Mouse (Mus musculus) c-Kit-positive CD71-negative TER-119-negative erythroid progenitor cells, embryonic 14.5 days (primary cell): ENCODE data around the gene Olfr905.

Source experiments
- DNase-seq: peaks from one replicate; pipeline ENCODE4 v3.0.0-alpha.2; 2013; ENCODE audit warnings: low read depth

Gene Olfr905

DNA sequence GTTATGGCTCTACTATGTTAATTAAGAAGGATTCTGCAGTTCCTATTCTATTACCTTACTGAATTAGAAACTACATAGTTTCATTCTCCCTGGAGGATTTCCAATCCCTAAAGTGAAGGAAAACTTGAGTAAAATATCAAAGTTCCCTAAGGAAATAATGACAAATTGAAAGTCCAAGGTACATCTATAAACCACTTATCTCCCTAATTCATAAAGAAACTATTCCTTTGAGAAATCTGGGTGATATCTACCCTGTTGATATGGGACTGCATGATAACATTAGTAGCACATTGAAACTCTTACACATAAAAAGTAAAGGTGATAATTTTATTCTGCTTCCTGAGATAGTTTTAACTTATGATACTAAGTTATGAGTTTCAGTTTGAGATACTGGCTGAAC lies at the start of gene Olfr905:
Olfr905 (plus strand) TSS at position 301 of the 400 bp plus-strand sequence.
- DNase-seq, result no peak

DNA sequence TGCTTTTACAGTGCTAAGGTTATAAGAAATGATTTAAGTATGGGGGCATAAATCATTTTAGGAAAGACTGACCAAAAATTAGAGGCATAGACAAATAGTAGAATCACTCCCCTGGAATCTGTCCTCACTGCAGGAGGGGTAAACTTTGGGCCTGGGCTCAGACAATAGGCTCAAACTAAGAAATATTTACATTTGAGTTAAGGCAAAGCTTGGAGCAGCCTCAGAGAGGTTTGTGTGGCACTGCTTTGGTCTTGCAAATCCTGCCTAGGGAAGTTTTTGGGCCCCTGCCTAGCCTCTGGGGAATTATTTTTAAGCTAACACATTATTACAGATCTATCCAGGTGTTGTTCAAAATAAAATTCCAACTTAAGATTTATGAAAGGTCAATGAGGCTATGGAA lies 47.1 kb upstream of the Olfr905 start:
- no peak for DNase-seq

DNA sequence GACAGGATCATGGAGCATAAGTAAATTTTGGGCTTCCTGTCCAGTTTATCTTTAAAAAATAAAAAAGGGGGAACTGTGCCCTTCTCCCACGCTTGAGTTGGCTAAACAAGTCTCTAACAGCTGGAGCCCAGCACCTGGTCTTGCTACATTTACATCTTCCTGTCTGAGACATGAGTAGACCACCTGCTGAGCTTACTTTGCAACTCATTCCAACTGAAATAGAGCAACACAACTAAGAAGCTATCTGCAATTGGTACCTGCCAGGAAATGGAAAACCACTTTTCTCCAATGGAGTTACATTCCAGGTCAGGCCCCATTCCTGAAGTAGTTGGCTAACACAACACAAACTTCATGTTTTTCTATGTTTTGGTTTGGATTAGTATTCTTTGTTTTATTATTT lies 43.9 kb upstream of the Olfr905 start:
- no peak for DNase-seq

DNA sequence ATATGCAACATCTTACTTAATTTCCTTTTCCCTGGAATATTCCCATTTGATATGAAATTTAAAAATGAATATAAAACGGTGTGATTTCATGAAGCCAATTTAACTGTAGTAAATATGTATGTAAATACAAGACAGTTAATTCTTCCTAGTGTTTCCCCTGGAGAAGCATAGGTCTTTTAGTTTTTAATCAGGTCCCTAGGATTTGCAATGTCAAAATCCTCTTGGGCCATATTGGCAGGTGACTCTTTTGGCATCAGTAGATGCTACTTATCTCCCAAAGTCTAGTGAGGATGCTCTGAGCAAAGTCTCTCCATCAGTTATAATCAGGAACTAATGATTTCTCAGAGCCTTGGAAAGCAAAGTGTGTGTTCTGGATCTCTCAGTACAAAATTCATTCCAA lies 41.8 kb upstream of the Olfr905 start, which contains the start of gene Olfr901:
Olfr901 (plus strand) TSS at position 301 of the 400 bp plus-strand sequence.
- no peak for DNase-seq

DNA sequence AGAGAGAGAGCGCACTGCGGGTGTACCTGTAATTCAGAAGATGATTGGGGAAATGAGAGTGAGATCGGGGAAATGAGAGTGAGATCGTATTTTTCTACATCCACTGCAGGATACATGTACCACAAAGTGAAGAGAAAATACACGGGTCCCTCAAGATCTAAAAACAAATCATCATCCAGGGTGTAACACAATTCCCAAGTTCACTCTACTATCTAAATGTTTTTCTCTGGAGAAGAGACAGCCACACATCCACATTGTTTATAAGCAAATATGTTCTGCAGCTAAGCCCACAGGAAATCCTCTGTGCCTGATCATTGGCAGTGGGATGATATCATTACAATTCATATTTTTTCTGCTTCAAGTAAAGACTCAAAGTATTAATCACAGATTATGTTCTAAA lies 23.6 kb upstream of the Olfr905 start, which contains the start of gene Olfr902:
Olfr902 (plus strand) TSS at position 301 of the 400 bp plus-strand sequence.
- DNase-seq, result no peak

DNA sequence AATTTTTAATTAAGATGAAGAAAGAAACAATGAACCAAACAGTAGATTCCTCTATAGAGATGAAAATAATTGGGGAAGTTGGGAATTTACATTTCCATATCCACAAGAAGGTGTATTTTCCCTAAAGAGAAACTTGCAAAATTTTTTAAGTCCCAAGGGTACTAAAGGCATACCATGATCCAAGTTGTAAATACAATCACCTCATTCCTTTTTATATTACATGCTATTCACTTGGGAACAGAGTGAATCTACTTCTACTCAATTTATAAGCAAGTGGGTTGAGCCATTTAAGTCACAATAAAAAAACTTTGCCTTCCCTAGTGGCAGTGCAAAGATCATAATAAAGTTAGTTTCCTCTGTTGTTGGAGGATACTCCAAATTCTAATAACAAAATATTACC lies 8.1 kb upstream of the Olfr905 start, which contains the start of gene Olfr904:
Olfr904 (plus strand) TSS at position 301 of the 400 bp plus-strand sequence.
- DNase-seq, result no peak

DNA sequence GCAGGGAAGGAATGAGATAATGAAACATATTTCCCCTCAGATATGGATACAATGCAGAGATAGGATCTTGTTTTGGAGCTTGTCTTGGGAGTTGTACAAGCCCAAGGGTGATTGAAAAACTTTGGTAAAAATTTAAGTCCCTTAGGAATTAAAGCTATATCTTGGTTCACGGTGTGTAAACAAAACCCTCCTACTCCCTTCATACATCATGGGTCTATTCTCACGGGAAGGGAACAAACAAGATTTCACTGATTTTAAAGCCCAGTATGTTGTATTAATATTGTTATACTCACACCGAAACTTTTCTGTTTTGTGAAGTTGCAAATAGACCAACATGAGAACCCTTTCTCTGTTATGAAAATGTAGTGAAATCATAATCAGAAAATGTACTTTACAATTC lies 15.9 kb downstream of the Olfr905 start, which contains the start of gene Olfr906:
Olfr906 (plus strand) TSS at position 301 of the 400 bp plus-strand sequence.
- DNase-seq, result no peak

DNA sequence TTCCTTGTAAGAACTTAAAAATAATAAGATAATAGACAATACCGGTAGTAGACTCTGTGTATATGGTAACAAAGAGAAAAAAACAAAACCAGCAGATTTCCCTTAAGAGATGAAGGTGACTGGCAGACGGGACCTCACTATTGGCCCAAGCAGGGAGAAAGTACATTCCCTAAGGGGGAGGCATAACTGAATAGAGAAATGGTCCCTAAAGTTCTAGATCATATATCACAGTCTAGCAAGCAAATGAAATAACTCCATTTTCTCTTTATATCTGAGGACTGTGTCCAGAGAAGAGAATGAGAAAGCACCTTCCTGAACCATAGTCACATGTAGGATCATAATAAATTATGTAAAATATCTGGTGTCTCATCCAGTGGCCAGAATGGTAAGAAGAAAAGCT lies 24.6 kb downstream of the Olfr905 start, which contains the start of gene Olfr907:
Olfr907 (plus strand) TSS at position 301 of the 400 bp plus-strand sequence.
- DNase-seq, result no peak

DNA sequence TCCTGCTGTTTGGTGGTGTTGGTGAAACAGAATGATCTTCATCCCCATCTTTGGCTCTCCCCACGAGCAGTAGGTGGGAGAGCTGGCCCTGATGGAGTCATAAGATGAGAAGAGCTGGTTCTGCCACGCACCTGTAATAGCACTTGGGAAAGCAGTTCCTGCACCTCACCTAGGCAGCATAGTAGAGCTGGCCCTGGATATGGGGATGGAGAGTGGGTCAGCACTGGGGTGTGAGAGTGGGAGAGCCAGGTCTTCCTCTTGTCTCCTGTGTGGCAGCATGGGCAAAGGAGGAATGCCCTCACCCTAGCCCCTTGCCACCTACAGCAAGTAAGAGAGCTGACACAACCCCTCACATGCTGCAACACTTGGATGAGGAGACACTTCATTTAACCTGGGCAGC lies 41.4 kb downstream of the Olfr905 start:
- DNase-seq, result no peak

DNA sequence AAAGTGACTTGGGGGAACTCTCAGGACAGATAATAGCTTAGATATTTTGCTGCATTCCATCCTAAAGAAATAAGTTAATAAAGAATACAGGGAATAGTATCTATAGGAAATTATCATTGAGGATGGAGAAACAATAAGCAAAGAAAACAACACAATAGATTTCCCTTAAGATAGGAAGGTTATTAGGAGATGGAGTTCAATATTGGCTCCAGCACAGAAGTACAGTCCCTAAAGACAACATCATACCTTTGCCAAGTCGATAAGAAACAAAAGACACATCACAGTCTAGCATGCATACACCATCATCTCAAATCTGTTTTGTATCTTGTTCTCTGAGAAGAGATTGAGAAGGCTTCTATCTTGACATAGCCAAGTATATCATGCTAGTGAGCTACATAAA lies 50.4 kb downstream of the Olfr905 start, which contains the start of gene Olfr911-ps1:
Olfr911-ps1 (plus strand) TSS at position 301 of the 400 bp plus-strand sequence.
- no peak for DNase-seq
